Mouse (Mus musculus) cerebellum, postnatal 4 days (tissue): ENCODE measurements at regions not wholly inside any gene's neighbourhood (a gene's known extent, or its start where the extent isn't known, plus 50 kb on each side); places are given as distances from the start of the nearest gene placed in this dataset.
A peak's percentile ranks its signal among the peaks of the same experiment; 100 is the strongest.

ENCODE experiments used
- DNase-seq, 2 experiments: peaks; one replicate each; pipeline ENCODE4 v3.0.0; 2022; ENCODE audit warnings: low spot score in 2 of 2, mixed read lengths in 1 of 2

DNA sequence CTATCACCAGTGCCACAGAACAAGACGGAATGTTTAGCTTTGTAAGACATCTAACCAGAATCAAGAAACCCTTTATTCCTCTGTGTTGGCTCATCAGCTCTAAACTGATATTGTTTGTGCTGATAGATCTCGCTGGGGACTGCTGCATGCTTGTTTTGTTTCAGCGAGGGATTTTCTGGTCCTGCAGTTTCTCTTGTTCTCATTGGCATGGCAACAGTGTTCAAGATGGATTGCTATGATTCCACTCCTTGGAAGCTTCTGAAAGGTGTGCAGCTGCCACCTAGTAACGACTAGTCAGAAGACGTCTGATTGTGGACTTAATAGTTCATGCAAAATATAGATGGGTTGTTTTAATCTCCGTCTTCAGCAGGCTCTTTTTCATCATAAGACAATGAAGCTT, 591.2 kb downstream of the Sorcs1 start:
- peak in 1 of 2 experiments; percentile 1 for DNase-seq

DNA sequence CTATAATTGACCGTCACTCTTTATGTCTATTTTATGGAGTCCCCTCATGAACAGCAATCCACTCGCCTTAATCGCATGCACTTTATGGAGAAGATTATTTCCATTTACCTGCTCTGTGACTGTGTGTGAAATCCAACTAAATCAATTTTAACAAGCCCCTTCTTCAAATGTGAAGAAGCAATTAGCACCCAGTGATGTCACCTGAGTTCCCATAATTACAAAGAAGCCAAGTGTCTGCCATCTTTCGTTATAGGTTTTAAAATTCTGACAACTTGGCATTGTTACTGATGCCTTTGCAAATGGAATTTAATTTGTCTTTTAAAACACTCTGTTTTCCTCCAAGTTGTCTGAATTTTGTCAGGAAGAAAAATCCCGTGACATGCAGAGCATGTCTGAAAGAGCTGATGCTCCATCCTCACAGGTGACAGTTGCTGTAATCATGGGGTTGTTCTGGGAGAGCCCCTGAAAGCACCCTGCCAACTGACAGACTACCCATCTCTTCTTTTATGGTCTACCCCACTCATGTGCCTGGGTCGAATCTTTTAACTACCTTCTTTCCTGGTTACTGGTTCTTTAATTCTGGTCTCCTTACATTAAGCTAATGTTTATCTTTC, 600.9 kb downstream of the Sorcs1 start:
- no peak for DNase-seq

DNA sequence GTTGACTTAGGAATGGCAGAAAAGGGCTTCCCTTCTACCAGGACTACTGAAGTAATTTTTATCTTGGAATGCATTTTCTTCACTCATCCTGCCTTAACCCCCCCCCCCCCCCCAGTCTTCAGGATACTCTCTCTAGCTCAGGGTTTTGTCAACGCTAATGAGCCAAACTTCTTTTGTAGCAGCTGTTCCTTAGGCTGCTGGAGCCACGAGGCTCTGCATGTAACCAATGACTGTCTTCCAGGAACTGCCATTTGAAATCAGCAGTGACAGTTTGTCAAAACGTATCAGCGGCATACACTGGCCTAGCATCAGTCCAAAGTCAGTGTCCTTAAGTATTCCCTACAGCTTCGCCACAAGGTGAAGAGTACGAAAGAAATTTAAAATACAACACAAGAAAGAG, 618.0 kb downstream of the Sorcs1 start:
- no peak for DNase-seq

DNA sequence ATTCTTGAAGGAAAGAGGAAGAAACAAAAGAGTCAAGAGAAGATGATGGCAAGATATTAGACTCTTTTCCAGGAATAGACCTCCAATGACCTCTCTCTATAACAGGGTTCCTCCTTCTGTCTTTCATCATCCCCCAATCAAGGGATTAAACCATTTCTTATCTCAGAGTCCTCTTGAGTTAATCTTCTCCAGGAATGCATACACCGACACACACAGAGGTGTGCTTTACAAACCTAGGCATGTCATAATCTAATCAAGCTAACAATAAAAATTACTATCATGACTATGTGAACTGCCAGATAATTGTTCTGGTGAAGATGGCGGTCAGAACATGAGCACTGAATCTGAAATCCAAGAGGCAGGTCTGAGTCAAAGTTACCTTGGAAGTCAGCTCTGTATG, 625.5 kb downstream of the Sorcs1 start:
- no peak for DNase-seq

DNA sequence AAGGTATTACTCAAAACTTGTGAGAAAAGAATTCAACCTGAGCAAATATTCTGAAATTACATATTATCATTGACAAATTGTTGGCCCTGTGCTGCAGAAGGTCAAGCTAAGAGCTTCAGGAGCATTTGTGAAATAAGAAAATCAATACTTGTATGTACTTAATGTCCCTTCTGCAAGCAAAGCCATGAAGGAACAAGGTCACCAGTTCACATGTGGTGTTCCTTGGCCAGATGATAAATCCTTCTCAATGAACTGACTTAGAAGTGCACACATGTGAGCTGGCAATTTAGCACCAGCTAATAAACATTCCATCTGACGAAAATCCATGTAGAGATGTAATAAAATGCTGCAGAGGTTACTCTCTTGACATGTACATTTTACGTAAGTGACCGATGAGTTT, 632.7 kb downstream of the Sorcs1 start:
- no peak for DNase-seq

DNA sequence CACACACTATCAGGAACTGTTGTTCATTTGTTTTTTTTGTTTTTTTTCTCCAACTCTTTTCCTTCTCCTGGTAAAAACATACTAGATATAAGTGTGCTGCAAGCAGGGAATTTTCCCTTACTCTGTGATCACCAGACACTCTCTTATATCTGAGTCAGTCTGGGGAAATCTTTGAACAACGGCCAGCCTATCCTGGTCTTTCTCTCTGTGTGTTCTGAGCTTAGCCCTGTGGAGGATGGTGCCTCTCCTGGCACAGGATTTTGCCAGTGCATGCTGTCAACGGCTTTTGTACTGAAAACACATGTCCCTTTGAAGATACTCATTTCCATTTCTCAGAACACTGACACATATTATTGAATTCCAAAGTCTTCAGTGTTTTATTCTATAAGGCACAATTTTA, 664.8 kb downstream of the Sorcs1 start:
- DNase-seq: peak in 1 of 2 experiments; percentile 13

DNA sequence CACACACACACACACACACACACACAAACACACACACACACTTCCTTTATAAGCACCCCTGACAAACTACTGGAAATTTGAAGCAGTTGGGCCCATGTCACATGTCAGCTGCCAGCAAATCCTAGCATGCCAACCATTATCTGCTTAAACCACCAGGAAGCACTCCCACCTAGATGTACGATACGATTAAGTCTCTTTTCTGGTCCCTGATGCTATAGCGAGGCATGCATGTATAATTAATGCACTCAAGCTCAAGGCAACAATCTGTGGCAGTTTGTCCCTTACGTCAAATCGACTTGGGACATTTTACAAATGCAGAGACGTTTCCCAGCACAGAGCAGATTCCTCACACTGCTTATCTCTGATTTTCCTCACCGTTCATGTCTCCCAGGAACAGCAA, 673.2 kb downstream of the Sorcs1 start:
- DNase-seq: no peak

DNA sequence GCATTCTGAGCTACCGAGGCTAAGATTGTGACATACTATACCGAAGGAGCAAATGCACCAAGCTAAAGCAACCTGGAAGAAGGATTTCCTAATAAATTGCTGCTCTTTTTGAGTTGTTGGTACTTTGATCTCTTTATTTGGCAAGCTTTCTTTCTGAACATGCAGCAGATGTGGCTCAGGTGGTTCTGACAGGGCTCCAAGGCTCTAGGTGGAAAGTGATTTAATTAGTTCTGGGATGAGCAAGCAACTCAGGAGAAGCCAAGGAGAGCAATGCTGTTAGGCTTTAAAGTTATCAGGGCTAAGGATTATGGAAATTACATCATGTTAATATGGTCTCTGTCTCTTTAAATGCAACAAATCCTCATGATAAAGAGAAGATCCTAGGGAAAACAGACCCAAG, 692.6 kb downstream of the Sorcs1 start:
- no peak for DNase-seq

DNA sequence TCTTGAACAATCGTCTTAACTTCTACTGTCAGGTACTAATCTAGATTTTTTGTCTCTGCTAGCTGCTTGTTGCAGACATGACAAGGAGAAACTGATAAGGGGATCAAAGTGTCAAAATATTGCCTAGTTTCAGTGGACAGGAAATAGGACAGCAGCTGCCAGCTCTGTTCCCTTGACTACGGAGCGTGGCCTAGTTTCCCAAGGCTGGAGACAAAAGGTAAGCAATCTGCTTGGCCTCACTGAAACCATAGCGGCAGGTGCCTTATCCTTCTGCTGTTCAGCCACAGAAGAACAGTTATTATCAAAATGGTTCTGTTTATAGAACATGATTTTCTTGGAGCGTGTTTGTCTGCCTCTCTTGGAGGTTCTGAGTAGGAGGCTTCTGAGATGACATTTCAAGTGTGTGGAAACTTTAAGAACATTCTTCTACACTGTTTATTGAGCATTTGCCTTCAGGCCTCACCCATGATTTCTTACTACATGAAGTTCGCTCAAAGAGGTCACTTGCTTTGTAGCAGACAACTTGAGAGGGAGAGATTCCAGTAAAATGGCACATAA, 712.1 kb downstream of the Sorcs1 start:
- DNase-seq: no peak

DNA sequence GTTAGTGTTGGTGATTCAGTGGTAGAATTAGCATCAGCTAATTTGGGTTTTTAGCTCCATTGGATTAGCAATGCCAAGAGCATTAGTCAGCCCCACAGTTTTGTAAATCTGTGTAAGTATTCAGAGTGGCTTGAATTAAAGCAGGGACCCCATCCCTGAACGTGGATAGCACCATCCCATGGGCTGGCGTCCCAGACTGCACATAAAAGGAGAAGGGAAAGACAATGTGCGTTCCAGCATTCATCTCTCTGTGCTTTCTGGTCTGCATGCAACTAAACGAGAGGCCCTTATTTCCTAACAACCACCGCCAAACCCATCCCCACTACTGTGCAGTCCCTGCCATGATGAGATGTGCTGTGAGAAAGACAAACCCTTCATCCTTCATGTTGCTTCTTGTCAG, 713.8 kb downstream of the Sorcs1 start:
- no peak for DNase-seq

DNA sequence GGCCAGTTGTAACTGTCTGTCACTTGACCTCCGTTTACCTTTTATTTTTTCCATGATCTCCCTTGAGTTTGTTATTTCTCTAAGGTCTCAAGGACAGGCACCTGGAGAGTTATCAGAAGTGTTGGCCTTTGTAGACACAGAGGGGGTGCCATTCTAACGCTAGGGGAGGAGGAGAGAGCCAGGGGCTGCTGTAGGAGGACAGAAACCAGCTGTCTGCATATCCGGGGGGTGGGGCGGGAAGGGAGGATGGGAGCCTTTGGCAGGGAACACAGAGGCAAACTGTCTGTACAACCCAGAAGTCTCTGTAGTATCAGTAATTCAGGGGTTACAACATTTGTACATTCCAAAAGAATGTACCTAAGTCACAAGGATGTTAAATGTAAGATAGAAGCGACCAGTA, 719.9 kb downstream of the Sorcs1 start:
- no peak for DNase-seq

DNA sequence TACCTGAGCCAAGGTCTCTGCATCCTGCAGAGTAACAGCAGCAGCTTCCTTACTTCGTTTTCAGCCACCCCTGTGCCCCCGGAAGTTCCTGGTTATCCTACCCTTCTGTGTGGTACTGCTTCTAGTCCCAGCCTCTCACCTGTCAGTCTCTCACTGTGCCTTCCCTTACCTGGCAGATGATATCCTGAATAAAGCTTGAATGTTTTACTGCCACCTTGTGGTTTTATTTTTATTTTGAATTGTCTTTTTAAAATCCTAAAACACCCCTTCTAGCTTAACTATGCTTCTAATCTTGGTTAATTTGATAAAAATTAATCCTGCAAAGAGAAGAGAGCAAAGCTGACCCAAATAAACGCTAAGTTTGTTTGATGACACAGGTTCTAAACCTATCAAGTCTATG, 747.2 kb downstream of the Sorcs1 start:
- no peak for DNase-seq

DNA sequence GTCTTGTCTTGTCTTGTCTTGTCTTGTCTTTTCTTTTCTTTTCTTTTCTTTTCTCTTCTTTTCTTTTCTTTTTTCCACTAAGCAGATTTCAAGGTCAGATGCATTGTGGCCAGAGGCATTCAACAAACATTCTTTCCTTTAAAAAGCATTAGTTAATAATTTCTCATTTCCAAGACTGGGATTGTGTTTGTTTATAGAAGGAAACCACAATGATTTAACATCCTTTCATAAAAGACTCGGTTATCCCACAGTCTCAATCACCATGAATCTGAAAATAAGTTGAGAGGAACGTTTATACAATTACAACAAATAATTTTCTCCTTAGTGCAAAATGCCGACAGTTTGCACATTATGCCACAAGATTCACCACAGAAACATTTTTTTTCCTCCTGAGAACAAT, 766.7 kb downstream of the Sorcs1 start:
- no peak for DNase-seq

DNA sequence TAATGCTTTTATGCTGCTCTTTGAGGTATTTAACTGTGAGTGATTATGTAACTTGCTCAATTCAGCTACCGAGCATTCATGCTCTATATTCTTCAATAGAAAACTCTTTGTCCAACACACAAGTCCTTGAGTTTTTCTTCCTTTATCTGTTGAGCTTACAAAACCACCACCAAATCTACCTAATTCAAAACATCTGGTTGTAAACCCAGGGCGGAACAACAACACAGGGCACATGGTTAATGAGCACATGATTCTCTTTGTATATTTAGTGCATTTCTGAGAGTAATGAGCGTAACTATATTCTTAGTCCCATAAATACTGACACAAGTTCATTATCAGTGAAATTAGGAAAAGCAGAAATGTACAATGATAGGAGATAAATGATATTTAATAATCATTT, 798.2 kb downstream of the Sorcs1 start:
- no peak for DNase-seq

DNA sequence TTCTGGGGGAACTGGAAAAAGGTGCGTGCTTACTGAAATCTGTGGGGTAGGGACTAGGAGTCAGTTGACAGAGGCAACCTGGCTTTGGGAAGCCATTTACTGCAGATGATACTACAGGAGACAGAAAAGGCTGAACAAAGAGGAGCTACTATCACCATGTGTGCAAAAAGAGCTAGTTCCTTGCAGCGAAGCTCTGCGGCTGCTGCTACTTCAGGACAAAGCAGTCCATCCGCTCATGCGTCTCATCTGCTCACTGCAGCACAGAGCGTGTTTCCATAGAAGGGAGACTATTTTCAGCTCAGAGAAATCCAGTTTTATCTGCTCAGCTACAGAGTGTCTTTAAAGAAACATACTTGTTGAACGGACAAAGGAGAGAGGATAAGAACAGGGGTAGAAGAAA, 817.7 kb downstream of the Sorcs1 start:
- no peak for DNase-seq

DNA sequence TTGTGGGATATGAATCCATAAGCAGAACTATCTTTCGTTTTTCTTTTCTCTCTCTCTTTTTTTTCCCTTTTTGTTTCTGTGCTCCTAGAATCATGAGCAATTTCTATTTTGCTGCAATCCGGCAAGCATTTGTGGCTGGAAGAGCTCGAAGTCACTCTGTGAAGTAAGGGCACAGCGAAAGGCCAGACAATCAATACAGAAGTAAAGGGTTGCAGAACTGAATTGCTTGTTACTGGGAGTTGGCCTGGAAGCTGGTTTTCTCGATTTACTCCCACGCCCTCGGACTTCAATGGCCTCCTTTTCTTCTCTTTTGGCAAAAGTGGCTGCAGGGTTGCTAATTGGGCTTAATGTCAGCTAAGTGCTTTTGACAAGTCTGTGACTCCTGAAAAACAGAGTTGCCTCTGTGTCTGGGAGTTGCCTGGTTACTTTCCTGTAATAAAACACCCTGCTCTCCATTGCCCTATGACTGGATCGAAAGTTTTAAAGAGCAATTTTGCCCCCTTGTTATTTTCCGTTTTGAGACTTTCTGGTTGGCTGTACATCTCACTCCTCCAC, 822.9 kb downstream of the Sorcs1 start:
- DNase-seq: no peak

DNA sequence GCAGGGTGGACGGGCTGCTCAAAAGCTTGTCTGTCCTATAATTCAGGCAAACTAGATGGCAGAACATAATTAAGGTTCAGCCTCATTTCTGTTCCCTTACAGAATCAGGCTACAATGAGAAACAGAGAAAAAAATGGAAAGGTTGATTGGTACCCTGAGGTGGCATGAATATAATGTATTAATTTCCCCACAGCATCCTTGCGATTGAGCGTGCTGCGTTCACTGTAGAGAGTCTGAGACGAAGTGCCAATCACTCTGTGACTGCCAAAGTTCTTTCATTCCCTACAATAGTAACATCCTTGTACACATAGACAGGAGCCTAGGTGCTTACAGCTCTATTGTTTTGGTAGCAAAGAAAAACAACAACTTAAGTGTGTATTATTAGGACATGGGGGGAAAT, 836.5 kb downstream of the Sorcs1 start:
- DNase-seq: no peak

DNA sequence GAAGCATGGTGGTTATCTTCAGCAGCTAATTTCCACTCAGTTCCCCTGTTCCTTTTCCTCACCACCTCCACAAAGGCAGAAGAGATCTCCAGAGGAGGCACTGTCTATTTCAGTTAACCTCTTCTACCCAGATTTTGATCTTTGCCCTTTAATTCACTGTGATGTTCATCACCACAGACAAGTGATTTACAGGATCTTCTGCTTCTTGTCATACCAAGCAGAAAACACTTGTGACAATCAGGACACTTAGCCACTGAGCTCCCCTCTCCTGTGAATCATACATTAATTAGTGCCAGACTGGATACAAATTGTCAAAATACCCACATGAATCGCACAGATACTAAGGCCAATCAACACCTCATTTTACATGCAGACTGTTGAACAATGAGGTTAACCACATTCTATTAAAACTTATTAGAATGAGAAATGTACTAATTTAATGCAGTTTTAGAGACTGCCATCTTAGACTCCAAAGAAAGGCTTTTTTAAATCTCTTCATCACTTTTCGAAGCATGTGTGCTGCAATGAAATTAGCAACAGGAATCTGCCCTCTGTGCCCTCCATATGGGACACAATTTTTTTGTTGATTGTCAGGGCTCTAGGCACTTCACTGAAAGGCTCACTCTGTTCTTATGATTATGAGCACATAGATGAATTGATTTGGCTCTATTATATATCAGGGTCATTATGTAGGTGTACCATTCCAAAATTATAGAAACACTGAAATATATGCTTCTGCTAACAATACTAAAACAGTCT, 839.1 kb downstream of the Sorcs1 start:
- no peak for DNase-seq

DNA sequence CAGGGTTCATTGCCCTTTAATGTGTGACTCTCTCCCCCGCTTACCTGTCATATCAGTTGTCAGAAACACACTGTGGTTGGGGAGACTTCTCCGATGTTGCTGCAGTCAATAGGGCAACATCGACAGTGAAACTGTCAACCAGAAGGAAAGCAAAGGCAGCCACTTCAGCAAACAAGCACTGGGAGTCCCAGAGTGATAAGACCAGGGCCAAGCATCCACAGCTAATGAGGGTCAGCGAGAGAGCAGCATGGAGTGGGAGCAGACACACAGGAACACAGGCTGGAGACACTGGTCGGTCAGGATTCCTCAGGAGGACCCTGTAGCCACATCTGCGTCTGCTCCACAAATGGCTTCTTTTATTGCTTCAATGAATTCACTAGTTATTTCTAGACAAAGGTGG, 847.5 kb downstream of the Sorcs1 start:
- DNase-seq: no peak

DNA sequence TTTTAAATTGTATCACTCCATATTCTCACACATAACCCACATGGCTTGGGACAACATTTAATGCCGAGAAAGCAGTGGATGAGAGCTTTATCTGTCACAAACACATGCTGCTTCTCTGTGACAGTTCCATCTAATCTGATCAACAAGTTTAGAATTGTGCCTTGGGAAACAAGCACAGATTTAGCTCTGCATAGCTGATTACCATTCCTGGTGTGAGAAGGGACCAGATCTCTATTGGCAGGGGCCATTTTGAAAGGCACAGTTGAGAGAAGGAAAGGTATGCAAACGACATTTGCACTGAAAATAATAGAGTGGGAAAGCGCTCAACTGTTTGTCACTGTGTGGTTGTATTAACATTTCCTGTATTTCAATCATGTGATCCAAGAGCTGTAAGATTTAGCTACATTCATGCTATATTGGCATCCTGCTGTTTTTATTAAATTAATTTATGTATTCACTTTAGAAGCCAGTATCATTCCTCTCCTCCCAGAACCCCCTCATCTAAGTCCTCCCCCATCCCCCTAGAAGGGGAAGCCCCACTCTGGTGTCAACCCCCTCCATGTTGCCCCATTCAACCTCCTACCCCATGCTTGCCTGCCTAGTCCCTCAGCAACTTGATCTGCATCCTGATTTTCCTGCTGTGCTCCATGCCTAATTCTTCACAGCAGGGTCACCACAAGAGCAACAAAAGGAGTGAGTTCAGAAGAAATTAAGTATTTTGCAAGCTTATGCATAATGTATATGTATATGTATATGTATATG, 872.6 kb downstream of the Sorcs1 start:
- DNase-seq: no peak
